ENCODE assay signal across 13 mouse cellular contexts in the genomic region with DNA sequence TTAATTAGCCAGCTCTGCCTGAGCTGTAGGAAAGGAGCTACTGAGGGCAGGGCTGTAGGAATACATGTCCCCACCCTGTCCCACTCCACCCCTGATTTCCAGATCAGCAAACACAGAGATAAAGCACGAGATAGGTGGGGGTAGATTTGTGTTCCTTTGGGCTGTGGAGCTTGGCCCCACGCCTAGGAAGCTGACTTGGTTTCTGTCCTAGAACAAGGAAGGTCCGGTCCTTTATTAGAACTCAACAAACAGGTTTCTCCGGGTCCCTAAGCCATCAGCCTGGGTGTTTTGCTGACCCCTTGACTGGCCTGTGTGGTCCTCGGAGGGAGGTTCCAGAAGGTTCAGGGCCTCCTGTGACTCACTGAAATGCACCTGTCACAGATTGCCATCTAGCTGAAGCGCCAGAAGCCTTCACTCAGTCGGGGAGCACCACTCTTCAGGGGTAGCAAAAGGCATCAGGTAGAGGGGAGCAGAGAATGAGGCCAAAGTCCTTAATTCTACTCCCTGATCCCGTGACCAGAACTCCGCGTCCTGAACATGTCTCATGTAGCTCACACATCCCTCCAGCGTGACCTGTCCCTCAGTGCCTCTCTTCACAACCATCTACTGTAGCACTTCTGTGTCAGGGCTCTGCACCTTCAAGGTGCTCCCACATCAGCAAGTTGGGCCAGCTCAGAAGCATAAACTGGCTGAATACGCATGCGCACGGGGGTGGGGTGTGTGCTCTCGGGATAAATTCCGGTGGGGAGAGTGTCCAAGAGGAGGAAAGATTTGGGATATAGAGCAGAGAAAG. TPM values are rescaled to one million over a fixed set of nuclear protein-coding genes. Genes with fewer than 3 reads are reported as not detected.
DNase-seq lines count a peak whose midpoint lies in the region; ATAC-seq lines count a peak whose summit lies in the region.
"Had no signal": no experiment of that assay in that cellular context is flagged by ENCODE, and none has a peak within 500 bp of the region (broad histone marks: within the 10 kb centered on the region; RNA-seq: fewer than 3 reads in every experiment).

No protein-coding gene starts in this region.

- H3K27ac ChIP-seq in lung, embryonic 16.5 days (ENCODE audit: low read length): 0 out of 2 replicates have a peak overlapping the region, but pooled peaks have one; percentile 14
- peak overlapping the region; percentile 96 for H3K27ac ChIP-seq in stomach, embryonic 16.5 days (ENCODE audit: low read length)
- H3K27ac ChIP-seq in hindbrain, embryonic 14.5 days: no peak overlapping the region

- H3K4me3 ChIP-seq in lung, embryonic 16.5 days (ENCODE audit: low read length): no peak overlapping the region
- no peak overlapping the region for H3K4me3 ChIP-seq in stomach, embryonic 16.5 days (replicated peaks; ENCODE audit: low read length)
- no peak overlapping the region for H3K4me3 ChIP-seq in hindbrain, embryonic 14.5 days (replicated peaks; ENCODE audit: low read length)

- H3K4me1 ChIP-seq in lung, embryonic 16.5 days (replicated peaks; ENCODE audit: control insufficient read depth, insufficient read depth, low read length): peaks cover 15% of the 10 kb centered on the region
- H3K4me1 ChIP-seq in stomach, embryonic 16.5 days (ENCODE audit: control insufficient read depth, insufficient read depth, low read length): peaks cover 8% of the 10 kb centered on the region
- H3K4me1 ChIP-seq in hindbrain, embryonic 14.5 days (replicated peaks; ENCODE audit: control insufficient read depth, insufficient read depth, low read length): no peaks in the 10 kb centered on the region

- ATAC-seq in lung, embryonic 16.5 days (ENCODE audit: low read depth): peak; percentile 42
- peak; percentile 85 for ATAC-seq in stomach, embryonic 16.5 days (ENCODE audit: insufficient read depth, low FRiP score)
- no peak for ATAC-seq in hindbrain, embryonic 14.5 days (ENCODE audit: low FRiP score)
- ATAC-seq: activated CD4-positive, CD25-positive, alpha-beta regulatory T cell, adult 4 months had no signal

- H3K36me3 ChIP-seq in lung, embryonic 16.5 days (ENCODE audit: control insufficient read depth, insufficient read depth, low read length): no peaks in the 10 kb centered on the region
- H3K36me3 ChIP-seq in stomach, embryonic 16.5 days (ENCODE audit: control insufficient read depth, insufficient read depth, low read length): no peaks in the 10 kb centered on the region
- no peaks in the 10 kb centered on the region for H3K36me3 ChIP-seq in hindbrain, embryonic 14.5 days (replicated peaks; ENCODE audit: control insufficient read depth, insufficient read depth)

- no peak overlapping the region for H3K9ac ChIP-seq in lung, embryonic 16.5 days (ENCODE audit: low read length)
- 0 out of 2 replicates have a peak overlapping the region, but pooled peaks have one; percentile 2 for H3K9ac ChIP-seq in stomach, embryonic 16.5 days (ENCODE audit: low read length)
- no peak overlapping the region for H3K9ac ChIP-seq in hindbrain, embryonic 14.5 days

- H3K27me3 ChIP-seq in lung, embryonic 16.5 days (ENCODE audit: control insufficient read depth, insufficient read depth, low read depth, low read length): no peaks in the 10 kb centered on the region
- H3K27me3 ChIP-seq in stomach, embryonic 16.5 days (ENCODE audit: control insufficient read depth, insufficient read depth, low read length): no peaks in the 10 kb centered on the region
- H3K27me3 ChIP-seq in hindbrain, embryonic 14.5 days (ENCODE audit: control insufficient read depth, insufficient read depth, low read length): no peaks in the 10 kb centered on the region

- DNase-seq in ovary, postnatal 36 days (ENCODE audit: low spot score): peak; percentile 36
- DNase-seq in ovary, adult 18-20 months (ENCODE audit: low spot score): no peak
- DNase-seq in kidney, adult 8-10 months: peak; percentile 39 to 60
- DNase-seq in adrenal gland, postnatal 36 days: no peak
- DNase-seq in hindbrain, embryonic 14.5 days (ENCODE audit: low spot score): no peak
- DNase-seq: cerebellum, adult 11-12 months; heart, postnatal 14 days; liver had no signal

- no peak overlapping the region for H3K4me2 ChIP-seq in lung, embryonic 16.5 days (ENCODE audit: low read depth, low read length)
- peak overlapping the region; percentile 28; the same call in 1 of the 2 replicates for H3K4me2 ChIP-seq in stomach, embryonic 16.5 days (ENCODE audit: low read depth, low read length)
- H3K4me2 ChIP-seq in hindbrain, embryonic 14.5 days (replicated peaks): no peak overlapping the region

- no peaks in the 10 kb centered on the region for H3K9me3 ChIP-seq in lung, embryonic 16.5 days (ENCODE audit: control insufficient read depth, low read length)
- H3K9me3 ChIP-seq in stomach, embryonic 16.5 days (replicated peaks; ENCODE audit: control insufficient read depth, low read length): no peaks in the 10 kb centered on the region
- no peaks in the 10 kb centered on the region for H3K9me3 ChIP-seq in hindbrain, embryonic 14.5 days (ENCODE audit: control insufficient read depth, low read length)

- 61% methylated on average over 16 of the region's 16 CpGs for WGBS in lung, embryonic 16.5 days
- 61% methylated on average over 16 of the region's 16 CpGs for WGBS in stomach, embryonic 16.5 days
- WGBS in hindbrain, embryonic 14.5 days: 87% methylated on average over 16 of the region's 16 CpGs

RNA-seq across cellular contexts. Expression of gene Pllp, which starts 13.2 kb away (rescaled TPM):
- polyA plus RNA-seq in lung, embryonic 16.5 days (2015; fragmentation: Nextera tagmentation; extraction: Ambion mirVana): 3.6 TPM in 2 replicates
- polyA plus RNA-seq in stomach, embryonic 16.5 days (2015; fragmentation: Nextera tagmentation; extraction: Ambion mirVana): 125 and 188 TPM in 2 replicates
- total RNA-seq in adrenal gland, postnatal 36 days (2021): under 1 TPM; 0.82 to 0.99 TPM
- polyA plus RNA-seq in hindbrain, embryonic 14.5 days (2014; fragmentation: Nextera tagmentation; extraction: Ambion mirVana): 2.0 and 2.2 TPM in 2 replicates
- total RNA-seq: megakaryocyte, adult 5-6 weeks; monocyte, adult 5-6 weeks had no signal

RNA-seq across cellular contexts. Expression of gene Arl2bp, which starts 16.5 kb away (rescaled TPM):
- polyA plus RNA-seq in lung, embryonic 16.5 days (2015; fragmentation: Nextera tagmentation; extraction: Ambion mirVana): 106 and 118 TPM in 2 replicates
- 112 and 113 TPM in 2 replicates for polyA plus RNA-seq in stomach, embryonic 16.5 days (2015; fragmentation: Nextera tagmentation; extraction: Ambion mirVana)
- total RNA-seq in adrenal gland, postnatal 36 days (2021): 10 to 100 TPM; 71.0 to 73.8 TPM
- polyA plus RNA-seq in hindbrain, embryonic 14.5 days (2014; fragmentation: Nextera tagmentation; extraction: Ambion mirVana): 88.2 and 96.3 TPM in 2 replicates

Comparison
In these comparisons a context has a peak if more than half of its experiments do, and no peak if none do; other contexts are left out.
1. DNase-seq: peak in ovary, postnatal 36 days (single experiment) and kidney, adult 8-10 months (2 of 2); none in ovary, adult 18-20 months (single experiment), adrenal gland, postnatal 36 days (0 of 2) and hindbrain, embryonic 14.5 days (single experiment).
2. RNA of gene Pllp, which starts 13.2 kb away (polyA plus RNA-seq): 125 to 188 TPM in stomach, embryonic 16.5 days; 3.6 TPM in lung, embryonic 16.5 days and 2.0 to 2.2 TPM in hindbrain, embryonic 14.5 days; every median in the first group is over 10 times any median in the second.